Mouse (Mus musculus): ENCODE results near the gene Epha5. TPM values are rescaled to one million over a fixed set of nuclear protein-coding genes. Genes with fewer than 3 reads are reported as not detected.
A peak's percentile ranks its signal among the peaks of the same experiment; 100 is the strongest.

Epha5 gene
- 0.09 and 0.12 TPM in 2 replicates for polyA plus RNA-seq (2015; fragmentation: Nextera tagmentation; extraction: Ambion mirVana)

GRCm38 (mm10) chr5:84417062-84417879 lies at the start of gene Epha5:
Gene Epha5, minus strand, starts transcription at chr5:84417382.
- H3K27ac ChIP-seq: no peak within 1 kb of the TSS
- H3K4me1 ChIP-seq (replicated peaks; ENCODE audit: insufficient read depth, low read length): no peaks in the 10 kb centered on the region
- TF ChIP-seq CTCF (IDR thresholded peaks at IDR 0.05; ENCODE audit: low read depth): peak; percentile 19; the same call in 1 of the 2 replicates
- H3K27me3 ChIP-seq (ENCODE audit: insufficient read depth, low read length): peaks cover 27% of the 10 kb centered on the region
- H3K4me3 ChIP-seq (replicated peaks; ENCODE audit: low read depth, low read length): peak within 1 kb of the TSS; percentile 45
- 1% methylated on average over 50 of the region's 67 CpGs for WGBS
- no peaks in the 10 kb centered on the region for H3K9me3 ChIP-seq (replicated peaks; ENCODE audit: low read length)
- peak; percentile 66 for DNase-seq (ENCODE audit: low spot score)
- no peaks in the 10 kb centered on the region for H3K36me3 ChIP-seq (ENCODE audit: insufficient read depth, low read length)
- peak; percentile 89 for ATAC-seq (replicated peaks; ENCODE audit: low FRiP score, low read depth)
- H3K4me2 ChIP-seq (ENCODE audit: low read length): peak within 1 kb of the TSS; percentile 81
- no peak within 1 kb of the TSS for H3K9ac ChIP-seq (ENCODE audit: low read depth, low read length)

GRCm38 (mm10) chr5:84456216-84456615 lies 39.0 kb upstream of the Epha5 start:
- H3K4me1 ChIP-seq (replicated peaks; ENCODE audit: insufficient read depth, low read length): no peaks in the 10 kb centered on the region
- no peak overlapping the region for H3K4me2 ChIP-seq (ENCODE audit: low read length)
- H3K36me3 ChIP-seq (ENCODE audit: insufficient read depth, low read length): no peaks in the 10 kb centered on the region
- TF ChIP-seq CTCF (IDR thresholded peaks at IDR 0.05; ENCODE audit: low read depth): no peak
- WGBS: 42% methylated on average over 3 of the region's 3 CpGs
- no peak for DNase-seq (ENCODE audit: low spot score)
- H3K9ac ChIP-seq (ENCODE audit: low read depth, low read length): no peak overlapping the region
- no peak overlapping the region for H3K27ac ChIP-seq
- H3K9me3 ChIP-seq (replicated peaks; ENCODE audit: low read length): no peaks in the 10 kb centered on the region
- H3K27me3 ChIP-seq (ENCODE audit: insufficient read depth, low read length): no peaks in the 10 kb centered on the region
- H3K4me3 ChIP-seq (replicated peaks; ENCODE audit: low read depth, low read length): no peak overlapping the region
- no peak for ATAC-seq (replicated peaks; ENCODE audit: low FRiP score, low read depth)

GRCm38 (mm10) chr5:84454641-84455040 lies 37.5 kb upstream of the Epha5 start:
- ATAC-seq (replicated peaks; ENCODE audit: low FRiP score, low read depth): no peak
- no peak for TF ChIP-seq CTCF (IDR thresholded peaks at IDR 0.05; ENCODE audit: low read depth)
- Histone ChIP-seq H3K9ac (ENCODE audit: low read depth, low read length) (no peak overlapping the region), H3K4me1 (replicated peaks; ENCODE audit: insufficient read depth, low read length) (no peaks in the 10 kb centered on the region), H3K4me3 (replicated peaks; ENCODE audit: low read depth, low read length) (no peak overlapping the region), H3K36me3 (ENCODE audit: insufficient read depth, low read length) (no peaks in the 10 kb centered on the region), H3K9me3 (replicated peaks; ENCODE audit: low read length) (no peaks in the 10 kb centered on the region), H3K4me2 (ENCODE audit: low read length) (no peak overlapping the region), H3K27ac (no peak overlapping the region), H3K27me3 (ENCODE audit: insufficient read depth, low read length) (no peaks in the 10 kb centered on the region)
- no peak for DNase-seq (ENCODE audit: low spot score)
- WGBS: 63% methylated on average over 4 of the region's 4 CpGs

GRCm38 (mm10) chr5:84453839-84454238 lies 36.7 kb upstream of the Epha5 start:
- Histone ChIP-seq H3K9me3 (replicated peaks; ENCODE audit: low read length) (no peaks in the 10 kb centered on the region), H3K9ac (ENCODE audit: low read depth, low read length) (no peak overlapping the region), H3K4me3 (replicated peaks; ENCODE audit: low read depth, low read length) (no peak overlapping the region), H3K36me3 (ENCODE audit: insufficient read depth, low read length) (no peaks in the 10 kb centered on the region), H3K27me3 (ENCODE audit: insufficient read depth, low read length) (no peaks in the 10 kb centered on the region), H3K27ac (no peak overlapping the region), H3K4me2 (ENCODE audit: low read length) (no peak overlapping the region), H3K4me1 (replicated peaks; ENCODE audit: insufficient read depth, low read length) (no peaks in the 10 kb centered on the region)
- no peak for DNase-seq (ENCODE audit: low spot score)
- 73% methylated on average over 2 of the region's 2 CpGs for WGBS
- no peak for TF ChIP-seq CTCF (IDR thresholded peaks at IDR 0.05; ENCODE audit: low read depth)
- ATAC-seq (replicated peaks; ENCODE audit: low FRiP score, low read depth): no peak

- no peak for TF ChIP-seq CTCF (IDR thresholded peaks at IDR 0.05; ENCODE audit: low read depth)
- no peak overlapping the region for H3K9ac ChIP-seq (ENCODE audit: low read depth, low read length)
- H3K4me1 ChIP-seq (replicated peaks; ENCODE audit: insufficient read depth, low read length): no peaks in the 10 kb centered on the region
- no peak overlapping the region for H3K27ac ChIP-seq
- no peaks in the 10 kb centered on the region for H3K9me3 ChIP-seq (replicated peaks; ENCODE audit: low read length)
- 87% methylated on average over 2 of the region's 2 CpGs for WGBS
- DNase-seq (ENCODE audit: low spot score) (no peak), ATAC-seq (replicated peaks; ENCODE audit: low FRiP score, low read depth) (no peak)
- no peaks in the 10 kb centered on the region for H3K36me3 ChIP-seq (ENCODE audit: insufficient read depth, low read length)
- H3K4me2 ChIP-seq (ENCODE audit: low read length): no peak overlapping the region
- H3K4me3 ChIP-seq (replicated peaks; ENCODE audit: low read depth, low read length): no peak overlapping the region
- no peaks in the 10 kb centered on the region for H3K27me3 ChIP-seq (ENCODE audit: insufficient read depth, low read length)
Observed at GRCm38 (mm10) chr5:84440232-84440631, 23.1 kb upstream of the Epha5 start.

- ATAC-seq (replicated peaks; ENCODE audit: low FRiP score, low read depth): no peak; the same call in 1 of the 2 replicates
- H3K36me3 ChIP-seq (ENCODE audit: insufficient read depth, low read length): no peaks in the 10 kb centered on the region
- peaks cover 27% of the 10 kb centered on the region for H3K27me3 ChIP-seq (ENCODE audit: insufficient read depth, low read length)
- H3K27ac ChIP-seq: no peak overlapping the region
- H3K9me3 ChIP-seq (replicated peaks; ENCODE audit: low read length): no peaks in the 10 kb centered on the region
- peak overlapping the region; percentile 81 for H3K4me2 ChIP-seq (ENCODE audit: low read length)
- no peak for TF ChIP-seq CTCF (IDR thresholded peaks at IDR 0.05; ENCODE audit: low read depth)
- no peaks in the 10 kb centered on the region for H3K4me1 ChIP-seq (replicated peaks; ENCODE audit: insufficient read depth, low read length)
- peak; percentile 3 for DNase-seq (ENCODE audit: low spot score)
- peak overlapping the region; percentile 45 for H3K4me3 ChIP-seq (replicated peaks; ENCODE audit: low read depth, low read length)
- under 1% methylated on average over 45 of the region's 45 CpGs for WGBS
- H3K9ac ChIP-seq (ENCODE audit: low read depth, low read length): no peak overlapping the region
Observed at GRCm38 (mm10) chr5:84415961-84416821, 991 bp downstream of the Epha5 start.
